Mouse (Mus musculus) adrenal gland, postnatal 4 days (tissue): ENCODE measurements at regions not wholly inside any gene's neighbourhood (a gene's known extent, or its start where the extent isn't known, plus 50 kb on each side); places are given as distances from the start of the nearest gene placed in this dataset.

Source experiments
- DNase-seq, 2 experiments: peaks; one replicate each; pipeline ENCODE4 v3.0.0; 2021 to 2022; ENCODE audit warnings: low spot score in 2 of 2, mixed read lengths in 2 of 2

- DNase-seq, result no peak
Observed at GRCm38 (mm10) chrX:12466312-12466711, 121.3 kb upstream of the Atp6ap2 start.

GRCm38 (mm10) chrX:12466897-12467296 lies 120.7 kb upstream of the Atp6ap2 start:
- DNase-seq, result no peak

- no peak for DNase-seq
Observed at GRCm38 (mm10) chrX:12467528-12468179, 119.9 kb upstream of the Atp6ap2 start.

GRCm38 (mm10) chrX:12472296-12472695 lies 115.3 kb upstream of the Atp6ap2 start:
- no peak for DNase-seq

- no peak for DNase-seq
Observed at GRCm38 (mm10) chrX:12479207-12479606, 108.4 kb upstream of the Atp6ap2 start.

GRCm38 (mm10) chrX:12490957-12491356 lies 96.6 kb upstream of the Atp6ap2 start:
- no peak for DNase-seq

- no peak for DNase-seq
Observed at GRCm38 (mm10) chrX:12493216-12493615, 94.4 kb upstream of the Atp6ap2 start.

- no peak for DNase-seq
Observed at GRCm38 (mm10) chrX:12493916-12494315, 93.7 kb upstream of the Atp6ap2 start.

GRCm38 (mm10) chrX:12494535-12494934 lies 93.1 kb upstream of the Atp6ap2 start:
- DNase-seq, result no peak

GRCm38 (mm10) chrX:12500601-12501000 lies 87.0 kb upstream of the Atp6ap2 start:
- DNase-seq, result no peak

- DNase-seq, result no peak
Observed at GRCm38 (mm10) chrX:12502364-12502763, 85.2 kb upstream of the Atp6ap2 start.

- DNase-seq, result no peak
Observed at GRCm38 (mm10) chrX:12503581-12503980, 84.0 kb upstream of the Atp6ap2 start.

GRCm38 (mm10) chrX:12511119-12511518 lies 76.5 kb upstream of the Atp6ap2 start:
- DNase-seq, result no peak

GRCm38 (mm10) chrX:12525044-12525443 lies 62.6 kb upstream of the Atp6ap2 start:
- no peak for DNase-seq

GRCm38 (mm10) chrX:12530406-12531311 lies 56.9 kb upstream of the Atp6ap2 start:
- no peak for DNase-seq
